Mouse (Mus musculus) heart, postnatal 0 days (tissue): Measurements from ENCODE around the gene Mcts1. TPM values are rescaled to one million over a fixed set of nuclear protein-coding genes. Genes with fewer than 3 reads are reported as not detected.

Experiments
- ATAC-seq: fragments of 200-750 bp; cut with Nextera tagmentation; 2 replicates; pipeline ENCODE4 v1.8.0; 2017; ENCODE audit warnings: low read depth, moderate number of reproducible peaks, moderate library complexity; ENCODE audit not compliant: insufficient read depth
- DNase-seq: peaks from one replicate; pipeline ENCODE4 v3.0.0-alpha.2; 2016; ENCODE audit warnings: low spot score
- H3K27ac ChIP-seq: fragments of 300-500 bp; sonication (generic); 2 replicates; pipeline ENCODE4 v1.5.1; 2014; ENCODE audit warnings: low read depth, mild to moderate bottlenecking
- H3K27me3 ChIP-seq: fragments of 300-500 bp; sonication (generic); 2 replicates; pipeline ENCODE4 v1.6.1; 2014; ENCODE audit warnings: low read length, mixed read lengths; ENCODE audit not compliant: control insufficient read depth, insufficient read depth
- H3K36me3 ChIP-seq: fragments of 300-500 bp; sonication (generic); replicated peaks from 2 replicates; pipeline ENCODE4 v1.6.1; 2014; ENCODE audit warnings: low read length, mixed read lengths; ENCODE audit not compliant: control insufficient read depth, insufficient read depth
- H3K4me1 ChIP-seq: fragments of 300-500 bp; sonication (generic); 2 replicates; pipeline ENCODE4 v1.6.1; 2014; ENCODE audit warnings: antibody characterized with exemption; ENCODE audit not compliant: control insufficient read depth, insufficient read depth
- H3K4me2 ChIP-seq: fragments of 300-500 bp; sonication (generic); 2 replicates; pipeline ENCODE4 v1.6.1; 2014; ENCODE audit warnings: low read depth, mild to moderate bottlenecking, low read length, moderate library complexity
- H3K4me3 ChIP-seq: fragments of 300-500 bp; sonication (generic); 2 replicates; pipeline ENCODE4 v1.5.1; 2014; ENCODE audit warnings: low read depth, low read length
- H3K9ac ChIP-seq: fragments of 300-500 bp; sonication (generic); replicated peaks from 2 replicates; pipeline ENCODE4 v1.6.1; 2014; ENCODE audit warnings: low read depth, low read length, mixed read lengths
- H3K9me3 ChIP-seq: fragments of 300-500 bp; sonication (generic); replicated peaks from 2 replicates; pipeline ENCODE4 v1.6.1; 2016; ENCODE audit warnings: low read length; ENCODE audit not compliant: control insufficient read depth
- CTCF ChIP-seq: IDR thresholded peaks from 2 replicates; pipeline ENCODE4 v1.5.1; 2016; ENCODE audit warnings: antibody characterized with exemption, control low read depth, low read depth
- EP300 ChIP-seq: IDR thresholded peaks from 2 replicates; pipeline ENCODE4 v1.6.1; 2016; ENCODE audit warnings: antibody characterized with exemption, low read depth
- WGBS: fragments of 180-500 bp; shearing (Covaris S2); extraction: QIAGEN DNeasy Blood & Tissue Kit; methylation state at CpG from one replicate; pipeline ENCODE4 v1.1.7; 2014; 5-methylcytosine and 5-hydroxymethylcytosine counted together
- polyA plus RNA-seq: library from polyadenylated mRNA; unstranded; fragments of >200 nt; fragmentation: Nextera tagmentation; extraction: Ambion mirVana; gene quantifications from 2 replicates; pipeline ENCODE4 v1.2.1, GENCODE M21; 2015
- total RNA-seq: library from RNA; depleted of rRNA; stranded (reverse); fragments of >200 nt; gene quantifications from 2 replicates; pipeline ENCODE4 v1.2.3, GENCODE M21; 2014; ENCODE audit warnings: low replicate concordance; rRNA removed

Mcts1 gene
- total RNA-seq (17.7 and 44.0 TPM in 2 replicates), polyA plus RNA-seq (64.9 and 78.4 TPM in 2 replicates)

DNA sequence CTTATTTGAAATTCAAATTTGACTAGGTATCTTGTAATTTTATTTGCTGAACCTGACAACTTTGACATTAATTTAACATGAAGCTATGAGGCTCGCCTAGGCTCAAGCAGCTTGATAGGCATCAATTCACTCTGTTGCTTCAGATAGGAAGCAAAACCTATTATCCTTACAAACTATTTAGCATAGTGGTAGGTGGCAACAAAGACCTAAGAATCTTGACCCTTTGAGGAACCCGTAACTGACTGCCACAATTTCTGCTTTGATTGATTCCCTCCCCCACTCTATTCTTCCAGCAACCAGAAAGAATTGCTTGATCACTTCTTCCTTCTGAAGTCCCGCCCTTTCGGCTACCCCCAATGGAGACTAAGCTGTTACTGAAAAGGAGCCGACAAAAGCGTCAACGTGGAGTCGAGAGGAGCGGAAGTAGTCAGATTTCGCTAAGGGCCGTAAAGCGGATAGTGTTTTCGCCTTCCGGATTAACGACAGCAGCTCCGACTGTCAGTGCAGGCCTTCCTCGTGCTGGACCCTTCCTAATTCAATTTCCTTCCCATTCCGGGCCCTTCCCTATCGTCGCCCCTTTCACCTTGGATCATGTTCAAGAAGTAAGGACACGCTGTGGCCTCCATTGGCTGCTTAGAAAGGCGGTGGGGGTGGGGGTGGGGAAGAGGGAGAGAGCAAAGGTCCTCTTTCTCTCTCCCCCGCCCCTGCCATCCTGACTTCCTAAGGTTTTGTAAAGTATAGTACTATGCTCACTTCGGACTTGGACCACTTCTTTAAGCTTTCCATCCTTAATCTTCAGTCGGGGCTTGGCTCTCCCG is at the start of gene Mcts1:
Gene Mcts1, plus strand, starts transcription at position 402 of the 818 bp plus-strand sequence.
- ATAC-seq = peak; percentile 91
- Histone ChIP-seq H3K36me3 (no peaks in the 10 kb centered on the region), H3K4me2 (peak within 1 kb of the TSS; percentile 67), H3K4me3 (peak within 1 kb of the TSS; percentile 59), H3K4me1 (no peaks in the 10 kb centered on the region), H3K9ac (peak within 1 kb of the TSS; percentile 67), H3K27ac (peak within 1 kb of the TSS; percentile 89), H3K9me3 (no peaks in the 10 kb centered on the region), H3K27me3 (no peaks in the 10 kb centered on the region)
- WGBS = 15% methylated on average over 26 of the region's 26 CpGs
- TF ChIP-seq CTCF (no peak), EP300 (no peak)
- peak; percentile 84 for DNase-seq

DNA sequence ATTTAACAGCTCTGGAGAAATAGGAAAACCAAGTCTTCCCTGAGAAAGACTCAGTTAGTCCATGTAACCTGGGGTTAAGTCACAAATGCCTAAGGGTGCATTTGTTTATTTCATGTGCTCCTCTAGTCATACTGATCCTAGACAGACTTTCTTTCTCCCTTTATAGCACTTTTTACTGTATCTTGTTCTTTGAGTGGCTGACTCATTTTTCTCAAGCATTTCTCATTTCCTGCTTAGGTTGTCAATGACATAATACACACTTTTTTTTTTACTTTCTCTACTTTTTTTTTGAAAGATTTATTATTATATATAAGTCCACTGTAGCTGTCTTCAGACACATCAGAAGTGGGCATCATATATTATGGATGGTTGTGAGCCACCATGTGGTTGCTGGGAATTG is 47.1 kb upstream of the Mcts1 start:
- H3K9ac ChIP-seq = no peak overlapping the region
- ATAC-seq = no peak
- TF ChIP-seq CTCF = no peak
- no peak for TF ChIP-seq EP300
- no peaks in the 10 kb centered on the region for H3K4me1 ChIP-seq
- H3K9me3 ChIP-seq = no peaks in the 10 kb centered on the region
- DNase-seq = no peak
- no peak overlapping the region for H3K4me3 ChIP-seq
- H3K27me3 ChIP-seq = no peaks in the 10 kb centered on the region
- no peak overlapping the region for H3K27ac ChIP-seq
- H3K4me2 ChIP-seq = no peak overlapping the region
- H3K36me3 ChIP-seq = peaks cover under 1% of the 10 kb centered on the region; the same call in 1 of the 2 replicates

GRCm38 (mm10) chrX:38563941-38564541 is 36.3 kb upstream of the Mcts1 start:
- H3K4me1 ChIP-seq = no peaks in the 10 kb centered on the region
- peak overlapping the region; percentile 66 for H3K4me3 ChIP-seq
- WGBS = 23% methylated on average over 9 of the region's 19 CpGs
- no peaks in the 10 kb centered on the region for H3K9me3 ChIP-seq
- no peaks in the 10 kb centered on the region for H3K27me3 ChIP-seq
- no peak for ATAC-seq
- DNase-seq = peak; percentile 20
- peak overlapping the region; percentile 97 for H3K27ac ChIP-seq
- no peak for TF ChIP-seq CTCF
- no peak for TF ChIP-seq EP300
- no peaks in the 10 kb centered on the region for H3K36me3 ChIP-seq
- H3K9ac ChIP-seq = peak overlapping the region; percentile 69
- peak overlapping the region; percentile 69 for H3K4me2 ChIP-seq

GRCm38 (mm10) chrX:38564542-38565175 is 35.7 kb upstream of the Mcts1 start:
- DNase-seq (peak; percentile 73), ATAC-seq (peak; percentile 93)
- TF ChIP-seq EP300 (peak; percentile 70), CTCF (no peak)
- Histone ChIP-seq H3K36me3 (no peaks in the 10 kb centered on the region), H3K4me3 (peak overlapping the region; percentile 66), H3K9me3 (no peaks in the 10 kb centered on the region), H3K9ac (peak overlapping the region; percentile 69), H3K4me2 (peak overlapping the region; percentile 69), H3K27me3 (no peaks in the 10 kb centered on the region), H3K4me1 (no peaks in the 10 kb centered on the region), H3K27ac (peak overlapping the region; percentile 97)
- WGBS = 9% methylated on average over 38 of the region's 52 CpGs

GRCm38 (mm10) chrX:38565176-38565542 is 35.2 kb upstream of the Mcts1 start:
- ATAC-seq (no peak), DNase-seq (no peak)
- H3K4me1 ChIP-seq = no peaks in the 10 kb centered on the region
- H3K9ac ChIP-seq = peak overlapping the region; percentile 45; the same call in 1 of the 2 replicates
- no peaks in the 10 kb centered on the region for H3K36me3 ChIP-seq
- peak overlapping the region; percentile 66 for H3K4me3 ChIP-seq
- TF ChIP-seq EP300 = no peak
- TF ChIP-seq CTCF = no peak
- peak overlapping the region; percentile 69 for H3K4me2 ChIP-seq
- H3K9me3 ChIP-seq = no peaks in the 10 kb centered on the region
- peak overlapping the region; percentile 97 for H3K27ac ChIP-seq
- WGBS = 21% methylated on average over 7 of the region's 8 CpGs
- no peaks in the 10 kb centered on the region for H3K27me3 ChIP-seq
